Mouse (Mus musculus) forebrain, embryonic 12.5 days (tissue): ENCODE data around the gene Aph1a. TPM values are rescaled to one million over a fixed set of nuclear protein-coding genes. Genes with fewer than 3 reads are reported as not detected.
"Not testable (repeated sequence)": the region's sequence is repeated elsewhere in the genome, so short reads cannot be mapped to it uniquely, and the experiment has no call there.

Experiments used
- ATAC-seq: fragments of 200-750 bp; cut with Nextera tagmentation; 2 replicates; pipeline ENCODE4 v1.8.0; 2017; ENCODE audit warnings: moderate TSS enrichment; ENCODE audit not compliant: low FRiP score
- H3K27ac ChIP-seq: fragments of 300-500 bp; sonication (generic); 2 replicates; pipeline ENCODE4 v1.5.1; 2016; ENCODE audit warnings: mild to moderate bottlenecking
- H3K27me3 ChIP-seq: fragments of 300-500 bp; sonication (generic); 2 replicates; pipeline ENCODE4 v1.6.1; 2016; ENCODE audit warnings: mild to moderate bottlenecking
- H3K36me3 ChIP-seq: fragments of 300-500 bp; sonication (generic); replicated peaks from 2 replicates; pipeline ENCODE4 v1.6.1; 2016; ENCODE audit warnings: mild to moderate bottlenecking
- H3K4me1 ChIP-seq: fragments of 300-500 bp; sonication (generic); 2 replicates; pipeline ENCODE4 v1.6.1; 2016
- H3K4me2 ChIP-seq: fragments of 300-500 bp; sonication (generic); 2 replicates; pipeline ENCODE4 v1.6.1; 2016; ENCODE audit warnings: mild to moderate bottlenecking, moderate library complexity
- H3K4me3 ChIP-seq: fragments of 300-500 bp; sonication (generic); replicated peaks from 2 replicates; pipeline ENCODE4 v1.5.1; 2016; ENCODE audit warnings: mild to moderate bottlenecking
- H3K9ac ChIP-seq: fragments of 300-500 bp; sonication (generic); 2 replicates; pipeline ENCODE4 v1.6.1; 2016; ENCODE audit warnings: mild to moderate bottlenecking
- H3K9me3 ChIP-seq: fragments of 300-500 bp; sonication (generic); 2 replicates; pipeline ENCODE4 v1.6.1; 2016
- WGBS: fragments of 180-500 bp; shearing (Covaris S2); methylation state at CpG from one replicate; pipeline ENCODE4 v1.1.7; 2016; 5-methylcytosine and 5-hydroxymethylcytosine counted together
- polyA plus RNA-seq: library from polyadenylated mRNA; unstranded; fragments of >200 nt; fragmentation: Nextera tagmentation; extraction: Ambion mirVana; gene quantifications from 2 replicates; pipeline ENCODE4 v1.2.1, GENCODE M21; 2016

Aph1a gene
- polyA plus RNA-seq, 1 experiment from 2014 or later, result 37.5 TPM

DNA sequence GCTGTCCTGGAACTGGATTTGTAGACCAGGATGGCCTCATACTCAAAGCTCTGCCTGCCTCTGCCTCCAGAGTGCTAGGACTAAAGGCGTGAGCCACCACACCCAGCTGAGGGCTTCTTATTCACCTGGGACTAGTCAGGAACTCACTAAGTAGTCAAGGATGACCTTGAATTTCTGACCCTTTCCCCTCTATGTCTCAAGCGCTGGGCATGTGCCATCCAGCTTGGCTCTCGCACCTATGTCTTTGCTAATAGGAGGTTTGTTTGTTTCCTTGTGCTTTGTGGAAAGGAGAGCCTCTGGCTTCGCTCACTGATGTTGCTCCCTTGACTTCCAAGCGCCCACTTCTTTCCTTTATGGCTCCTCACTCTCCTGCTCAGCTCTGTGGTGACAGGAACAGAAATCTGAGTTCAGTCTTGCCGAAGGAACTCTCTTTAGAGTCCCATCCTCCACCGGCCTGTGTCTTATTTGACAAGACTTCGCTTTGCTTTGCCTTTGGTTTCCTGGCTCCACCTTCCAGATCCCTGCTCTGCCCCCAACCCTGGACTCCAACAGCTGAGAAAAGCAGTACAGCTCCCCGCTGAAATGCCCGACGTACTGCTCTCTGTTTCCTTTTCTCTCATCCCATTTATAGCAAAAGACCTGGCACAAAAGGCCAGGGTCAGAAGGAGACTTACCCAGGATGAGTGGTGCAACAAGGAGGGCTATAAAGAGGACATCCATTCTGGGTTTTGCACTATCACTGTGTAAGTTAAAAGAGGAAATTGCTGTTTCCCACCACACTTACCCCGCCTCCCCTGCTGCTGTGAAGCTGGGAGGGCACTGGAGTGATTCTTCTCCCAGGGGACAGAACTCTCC is 2.3 kb upstream of the Aph1a start, which contains the start of gene BC028528:
TSS of gene BC028528 (minus strand) at position 795 of the 855 bp plus-strand sequence.
- H3K27ac ChIP-seq, result peak within 1 kb of the TSS; percentile 56

DNA sequence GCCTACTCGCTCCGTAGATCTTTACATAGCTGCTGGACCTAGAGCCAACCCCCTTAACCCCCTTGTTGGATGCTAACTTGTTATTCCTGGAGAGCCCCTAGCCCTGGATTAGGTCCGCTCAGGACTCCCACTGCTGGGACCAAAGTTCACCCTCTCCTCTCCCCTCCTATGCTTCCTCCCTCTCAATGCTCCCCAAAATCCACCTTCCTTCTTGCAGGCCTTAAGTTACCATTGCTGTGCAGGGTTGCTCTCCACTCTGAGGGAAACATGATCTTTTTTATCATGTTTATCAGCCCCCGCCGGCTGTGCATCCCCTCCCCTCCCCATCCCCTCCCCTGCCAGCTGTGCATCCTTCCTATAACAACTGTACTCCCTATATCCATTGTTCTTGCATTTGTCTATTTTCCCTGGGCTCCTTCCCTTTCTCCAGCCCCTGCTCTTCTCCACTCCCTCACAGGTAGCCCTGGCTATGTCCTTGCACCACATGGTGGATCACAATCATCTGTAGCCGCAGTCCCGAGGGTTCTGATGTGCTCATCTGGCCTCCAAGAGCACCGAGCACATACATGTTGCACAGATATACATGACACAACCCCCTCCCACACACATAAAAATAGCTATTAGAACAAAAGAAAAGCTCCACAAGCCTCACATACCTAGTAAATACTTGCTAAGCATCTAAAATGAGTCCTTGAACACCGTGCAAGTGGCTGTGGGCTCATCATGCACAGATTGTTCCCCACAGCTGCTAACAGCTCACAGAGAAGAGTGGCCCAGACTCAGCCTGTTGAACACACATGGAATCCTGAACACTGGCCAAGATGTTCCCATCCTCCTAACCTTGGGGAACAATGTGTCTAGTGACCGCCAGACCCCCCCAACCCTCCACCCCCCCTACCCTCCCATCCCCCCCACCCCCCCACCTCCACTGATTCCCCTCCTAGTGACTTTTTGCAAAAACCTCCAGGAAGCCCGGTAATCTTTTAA is 1.4 kb upstream of the Aph1a start:
- H3K4me2 ChIP-seq, result no peak overlapping the region
- H3K27me3 ChIP-seq, result peaks cover 12% of the 10 kb centered on the region; the same call in 1 of the 2 replicates
- H3K9me3 ChIP-seq, result no peaks in the 10 kb centered on the region
- no peak overlapping the region for H3K4me3 ChIP-seq
- peaks cover 24% of the 10 kb centered on the region for H3K4me1 ChIP-seq
- no peak for ATAC-seq
- H3K9ac ChIP-seq, result peak overlapping the region; percentile 38; the same call in 1 of the 2 replicates
- 46% methylated on average over 11 of the region's 11 CpGs for WGBS
- H3K27ac ChIP-seq, result peak overlapping the region; percentile 42
- H3K36me3 ChIP-seq, result no peaks in the 10 kb centered on the region; the same call in 1 of the 2 replicates

More for the DNA sequence above, 2.3 kb upstream of the Aph1a start, which contains the start of gene BC028528:
- peaks cover 12% of the 10 kb centered on the region; the same call in 1 of the 2 replicates for H3K27me3 ChIP-seq
- H3K4me3 ChIP-seq, result 0 out of 2 replicates have a peak within 1 kb of the TSS, but pooled peaks have one; percentile 1
- ATAC-seq, result no peak
- WGBS, result 28% methylated on average over 12 of the region's 12 CpGs
- no peaks in the 10 kb centered on the region; the same call in 1 of the 2 replicates for H3K36me3 ChIP-seq
- H3K9me3 ChIP-seq, result no peaks in the 10 kb centered on the region
- H3K9ac ChIP-seq, result peak within 1 kb of the TSS; percentile 38; the same call in 1 of the 2 replicates
- no peak within 1 kb of the TSS for H3K4me2 ChIP-seq
- H3K4me1 ChIP-seq, result peaks cover 24% of the 10 kb centered on the region

DNA sequence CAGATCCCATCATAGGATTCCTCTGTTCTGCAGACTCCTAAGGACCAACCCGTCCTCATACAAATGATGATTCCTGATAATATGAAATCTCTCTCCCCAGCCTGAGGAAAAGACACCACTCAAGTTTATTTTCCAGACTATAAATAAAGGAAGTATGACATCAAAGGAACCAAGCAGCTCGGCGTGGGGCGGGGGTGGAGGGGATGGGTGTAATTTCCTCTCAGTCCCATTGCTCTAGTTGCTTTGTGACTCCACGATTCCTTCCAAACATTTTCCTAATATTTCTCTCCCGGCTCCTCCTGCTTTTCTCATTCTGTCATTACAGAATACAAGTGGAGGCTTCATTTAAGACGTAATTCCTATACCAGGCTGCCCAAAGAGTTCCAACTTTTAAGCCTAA is 643 bp upstream of the Aph1a start:
- Histone ChIP-seq H3K27me3 (peaks cover 12% of the 10 kb centered on the region; the same call in 1 of the 2 replicates), H3K27ac (peak overlapping the region; percentile 42; the same call in 1 of the 2 replicates), H3K9ac (peak overlapping the region; percentile 29; the same call in 1 of the 2 replicates), H3K9me3 (no peaks in the 10 kb centered on the region), H3K4me2 (peak overlapping the region; percentile 57), H3K4me3 (peak overlapping the region; percentile 69), H3K4me1 (peaks cover 24% of the 10 kb centered on the region), H3K36me3 (no peaks in the 10 kb centered on the region; the same call in none of the 2 replicates)
- 0 out of 2 replicates have a peak, but pooled peaks have one; percentile 0 for ATAC-seq
- WGBS, result 28% methylated on average over 7 of the region's 7 CpGs

DNA sequence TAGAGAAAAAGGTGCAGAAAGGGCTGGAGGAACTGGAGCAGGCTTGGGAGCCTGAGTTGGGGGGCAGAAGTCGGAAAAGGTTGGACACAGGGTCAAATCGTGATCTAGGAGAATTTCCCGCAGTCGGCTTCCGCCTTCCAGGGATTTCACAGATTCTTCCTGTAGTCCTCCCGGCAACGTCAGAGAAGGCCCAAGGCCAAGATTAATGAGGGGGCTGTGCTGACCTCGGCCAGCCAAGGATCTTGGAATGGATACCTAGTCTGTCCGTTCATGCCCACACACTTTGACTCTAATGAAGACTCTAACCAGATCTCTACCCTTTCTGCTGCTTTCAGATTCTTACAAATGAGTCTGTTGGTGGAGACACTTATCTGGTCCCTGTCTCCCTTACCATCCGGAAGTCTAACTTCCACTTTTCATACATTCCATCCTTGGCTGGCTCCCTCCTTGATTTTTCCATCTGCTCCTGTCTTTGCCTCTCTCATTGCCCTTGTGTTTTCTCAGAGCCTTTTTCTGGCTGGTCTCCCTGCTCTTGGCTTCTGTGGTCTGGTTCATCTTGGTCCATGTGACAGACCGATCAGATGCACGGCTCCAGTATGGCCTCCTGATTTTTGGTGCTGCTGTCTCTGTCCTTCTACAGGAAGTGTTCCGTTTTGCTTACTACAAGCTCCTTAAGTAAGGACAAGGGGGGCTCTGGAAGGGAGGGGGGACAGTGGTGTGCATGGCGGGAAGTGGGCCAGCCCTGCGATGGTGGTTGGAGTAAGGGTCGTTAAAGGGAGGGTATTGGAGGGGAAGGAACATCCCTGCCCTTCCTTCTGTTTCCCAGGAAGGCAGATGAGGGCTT is 770 bp downstream of the Aph1a start:
- peak overlapping the region; percentile 85 for H3K4me2 ChIP-seq
- H3K9me3 ChIP-seq, result no peaks in the 10 kb centered on the region
- peak overlapping the region; percentile 80 for H3K9ac ChIP-seq
- 0 out of 2 replicates have a peak overlapping the region, but pooled peaks have one; percentile 31 for H3K27ac ChIP-seq
- H3K4me3 ChIP-seq, result peak overlapping the region; percentile 69
- WGBS, result 19% methylated on average over 16 of the region's 16 CpGs
- peaks cover 8% of the 10 kb centered on the region for H3K36me3 ChIP-seq
- H3K4me1 ChIP-seq, result peaks cover 24% of the 10 kb centered on the region
- peaks cover 12% of the 10 kb centered on the region; the same call in 1 of the 2 replicates for H3K27me3 ChIP-seq
- no peak for ATAC-seq

DNA sequence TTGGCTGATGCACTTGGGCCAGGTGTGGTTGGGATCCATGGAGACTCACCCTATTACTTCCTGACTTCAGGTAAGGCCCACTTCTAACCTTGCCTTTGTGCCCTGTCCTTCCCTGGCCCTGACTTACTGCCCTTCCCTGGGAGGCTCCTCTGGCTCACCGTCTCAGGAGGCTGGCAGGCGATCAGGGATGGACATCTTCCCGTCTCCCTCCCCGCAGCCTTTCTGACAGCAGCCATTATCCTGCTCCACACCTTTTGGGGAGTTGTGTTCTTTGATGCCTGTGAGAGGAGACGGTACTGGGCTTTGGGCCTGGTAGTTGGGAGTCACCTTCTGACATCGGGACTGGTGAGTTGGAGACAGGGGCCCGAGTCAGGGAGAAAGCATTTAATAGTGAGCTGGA is 1.7 kb downstream of the Aph1a start:
- not testable (repeated sequence) for ATAC-seq, H3K9ac ChIP-seq, H3K4me2 ChIP-seq, H3K9me3 ChIP-seq, H3K27ac ChIP-seq, H3K36me3 ChIP-seq, H3K4me3 ChIP-seq
- 91% methylated on average over 7 of the region's 7 CpGs for WGBS
- Histone ChIP-seq H3K4me1 (peaks cover 24% of the 10 kb centered on the region), H3K27me3 (peaks cover 12% of the 10 kb centered on the region; the same call in 1 of the 2 replicates)

DNA sequence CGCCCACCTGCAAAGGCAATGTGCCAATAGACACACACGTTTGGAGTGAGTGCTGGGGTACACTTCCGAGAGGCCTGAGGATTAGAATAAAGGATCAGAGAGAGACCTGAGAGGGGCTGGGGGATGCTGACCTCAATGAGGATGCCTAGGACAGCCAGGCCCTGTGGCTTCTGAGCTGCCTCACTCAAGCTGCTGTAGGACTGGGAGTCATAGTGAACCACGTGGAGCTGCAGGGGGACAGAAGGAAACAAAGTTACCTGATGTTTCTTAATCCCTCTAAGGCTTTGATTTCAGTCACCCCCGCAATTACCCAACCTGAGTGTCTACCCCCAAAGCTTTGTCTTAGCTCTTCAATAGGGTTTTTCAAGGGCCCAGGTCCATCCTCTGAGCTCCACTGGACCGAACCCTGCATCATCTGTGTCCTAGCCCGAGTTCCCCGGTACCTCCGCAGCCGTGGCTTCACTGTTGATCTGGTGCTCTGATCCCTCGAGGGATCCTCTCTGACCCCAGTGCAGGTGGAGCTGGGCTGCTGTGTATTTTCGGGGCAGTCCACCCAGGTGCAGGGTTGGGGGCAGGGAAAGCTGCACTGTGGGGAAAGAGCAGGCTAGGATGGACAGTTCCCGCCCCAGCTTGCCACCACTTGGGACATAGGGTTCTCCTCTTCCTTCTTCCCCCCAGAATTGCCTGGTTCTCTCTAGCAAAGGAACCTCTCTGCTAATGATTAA is 6.2 kb downstream of the Aph1a start:
- 79% methylated on average over 13 of the region's 13 CpGs for WGBS
- Histone ChIP-seq H3K9me3 (no peaks in the 10 kb centered on the region), H3K36me3 (peaks cover 8% of the 10 kb centered on the region), H3K27me3 (0 out of 2 replicates have a peak, but pooled peaks cover 6% of the 10 kb centered on the region), H3K4me2 (no peak overlapping the region), H3K27ac (no peak overlapping the region), H3K4me3 (no peak overlapping the region), H3K4me1 (peaks cover 31% of the 10 kb centered on the region), H3K9ac (no peak overlapping the region)
- ATAC-seq, result no peak

DNA sequence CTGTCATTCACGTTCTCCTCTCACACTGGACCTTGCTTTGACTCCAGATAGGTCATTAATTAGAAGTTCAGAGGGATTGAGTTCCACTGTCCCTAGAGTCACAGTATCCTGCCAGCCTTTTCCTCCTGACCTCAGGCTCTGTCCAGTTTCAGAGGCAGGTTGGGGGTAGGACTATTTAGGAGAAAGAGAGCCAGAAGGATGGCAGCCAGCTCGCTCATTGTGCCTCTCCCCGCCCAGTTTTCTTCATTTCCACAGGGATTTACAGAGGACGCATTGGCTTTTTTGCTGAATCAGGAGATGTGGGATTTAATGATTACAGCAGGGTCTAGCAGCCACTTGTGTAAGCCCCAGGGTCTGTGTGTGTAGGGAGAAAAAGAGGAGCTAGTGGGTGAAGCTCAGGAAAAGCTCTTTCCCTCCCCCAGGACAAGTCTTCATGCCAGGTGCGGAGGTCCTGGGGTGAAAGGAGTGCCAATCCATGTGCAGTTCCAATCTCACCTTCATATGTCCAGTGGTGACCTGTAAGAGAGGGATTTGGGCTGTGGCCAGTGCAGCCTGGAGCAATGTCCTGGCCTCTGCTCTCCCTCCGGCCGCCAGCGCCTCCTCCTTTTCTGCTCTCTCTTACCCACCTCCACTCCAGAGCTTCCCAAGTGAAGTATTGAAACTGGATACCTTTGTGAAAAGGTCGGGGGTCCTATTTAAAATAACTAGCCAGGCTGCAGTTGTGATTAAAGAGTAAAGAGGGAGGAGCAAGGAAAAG is 8.0 kb downstream of the Aph1a start:
- Histone ChIP-seq H3K9ac (no peak overlapping the region), H3K4me1 (peaks cover 42% of the 10 kb centered on the region)

DNA sequence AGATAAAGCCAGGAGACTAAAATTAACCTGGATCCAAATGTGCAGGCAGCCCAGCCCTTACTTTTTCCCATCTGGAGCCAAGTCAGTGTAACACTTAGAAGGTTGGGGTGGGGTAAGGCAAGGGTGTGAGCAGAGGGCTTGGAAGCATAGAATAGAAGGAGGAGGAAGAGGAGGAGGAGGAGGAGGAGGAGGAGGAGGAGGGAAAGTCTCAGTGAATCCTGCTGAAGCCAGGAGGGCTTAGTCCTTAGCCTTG is 8.5 kb downstream of the Aph1a start:
- H3K4me2 ChIP-seq, result peak overlapping the region; percentile 77
- no peak for ATAC-seq

More for the DNA sequence above, 8.0 kb downstream of the Aph1a start:
- H3K27me3 ChIP-seq, result 0 out of 2 replicates have a peak, but pooled peaks cover 6% of the 10 kb centered on the region
- H3K27ac ChIP-seq, result no peak overlapping the region
- WGBS, result 75% methylated on average over 9 of the region's 9 CpGs
- H3K36me3 ChIP-seq, result peaks cover 8% of the 10 kb centered on the region
- no peak for ATAC-seq
- H3K9me3 ChIP-seq, result no peaks in the 10 kb centered on the region
- no peak overlapping the region for H3K4me3 ChIP-seq
- peak overlapping the region; percentile 77 for H3K4me2 ChIP-seq

DNA sequence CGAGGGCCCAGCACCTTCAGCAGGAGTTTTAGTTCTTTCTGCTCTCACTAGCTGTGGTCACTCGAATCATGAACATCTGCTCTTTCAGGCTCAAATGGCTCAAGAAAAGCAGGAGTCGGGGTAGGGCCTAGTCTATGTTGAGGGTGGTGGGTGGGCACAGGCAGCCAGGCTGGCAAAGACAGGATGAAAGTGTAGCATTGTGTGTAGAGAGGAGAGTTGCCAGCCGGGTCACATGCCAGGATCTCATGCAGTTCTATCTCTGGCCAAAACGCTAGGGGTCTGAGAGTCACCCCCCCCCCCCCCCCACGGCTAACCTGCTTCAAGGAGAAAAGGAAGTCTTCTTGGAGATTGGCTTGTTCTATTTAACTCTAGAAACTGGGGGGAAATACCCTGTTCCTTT is 8.9 kb downstream of the Aph1a start:
- Histone ChIP-seq H3K27ac (no peak overlapping the region), H3K4me1 (peaks cover 43% of the 10 kb centered on the region)
- 34% methylated on average over 6 of the region's 6 CpGs for WGBS

More for the DNA sequence above, 8.5 kb downstream of the Aph1a start:
- Histone ChIP-seq H3K27ac (no peak overlapping the region), H3K27me3 (0 out of 2 replicates have a peak, but pooled peaks cover 6% of the 10 kb centered on the region), H3K4me3 (no peak overlapping the region), H3K4me1 (peaks cover 43% of the 10 kb centered on the region), H3K36me3 (peaks cover 8% of the 10 kb centered on the region), H3K9me3 (no peaks in the 10 kb centered on the region), H3K9ac (peak overlapping the region; percentile 17; the same call in 1 of the 2 replicates)

More for the DNA sequence above, 8.9 kb downstream of the Aph1a start:
- peaks cover 8% of the 10 kb centered on the region for H3K36me3 ChIP-seq
- H3K9ac ChIP-seq, result peak overlapping the region; percentile 17; the same call in 1 of the 2 replicates
- H3K27me3 ChIP-seq, result peaks cover 8% of the 10 kb centered on the region; the same call in 1 of the 2 replicates
- ATAC-seq, result no peak
- H3K4me2 ChIP-seq, result peak overlapping the region; percentile 77
- no peaks in the 10 kb centered on the region for H3K9me3 ChIP-seq
- no peak overlapping the region; the same call in 1 of the 2 replicates for H3K4me3 ChIP-seq
